Mouse (Mus musculus) testis, adult 2 months (tissue): ENCODE measurements at regions not wholly inside any gene's neighbourhood (a gene's known extent, or its start where the extent isn't known, plus 50 kb on each side); places are given as distances from the start of the nearest gene placed in this dataset.

Source experiments
- CTCF ChIP-seq: fragments of 200-500 bp; IDR thresholded peaks from 2 replicates; pipeline ENCODE4 v1.5.1; 2012; ENCODE audit warnings: low read depth, mild to moderate bottlenecking, inconsistent platforms, low read length, moderate library complexity; ENCODE audit not compliant: control insufficient read depth, insufficient read depth, insufficient replicate concordance
- POLR2A ChIP-seq: fragments of 200-500 bp; IDR thresholded peaks from 2 replicates; pipeline ENCODE4 v1.6.1; 2012; ENCODE audit warnings: low read depth, mild to moderate bottlenecking, inconsistent platforms, low read length, moderate library complexity; ENCODE audit not compliant: control insufficient read depth

- TF ChIP-seq CTCF (no peak), POLR2A (no peak)
Measured at GRCm38 (mm10) chr7:135880446-135880845, 164.3 kb upstream of the Mki67 start.
